Mouse (Mus musculus) bone marrow macrophage, adult 2 months (primary cell): ENCODE results near the gene Myadml2. TPM values are rescaled to one million over a fixed set of nuclear protein-coding genes. Genes with fewer than 3 reads are reported as not detected.

ENCODE experiments used
- H3K27ac ChIP-seq: 2 replicates; pipeline ENCODE4 v1.5.1; 2012; ENCODE audit warnings: low read depth, low read length; ENCODE audit not compliant: insufficient read depth
- H3K4me1 ChIP-seq: 2 replicates; pipeline ENCODE4 v1.6.1; 2012; ENCODE audit warnings: low read length; ENCODE audit not compliant: control insufficient read depth, insufficient read depth
- H3K4me3 ChIP-seq: 2 replicates; pipeline ENCODE4 v1.5.1; 2012; ENCODE audit warnings: mild to moderate bottlenecking, low read length, moderate library complexity; ENCODE audit not compliant: insufficient read depth
- CTCF ChIP-seq: IDR thresholded peaks from 2 replicates; pipeline ENCODE4 v1.5.1; 2012; ENCODE audit warnings: low read depth, mild to moderate bottlenecking, low read length, moderate library complexity
- POLR2A ChIP-seq: IDR thresholded peaks from 2 replicates; pipeline ENCODE4 v1.6.1; 2012; ENCODE audit warnings: mild to moderate bottlenecking, low read depth, low read length, borderline replicate concordance
- polyA plus RNA-seq: library from polyadenylated mRNA; stranded (reverse); fragments of >200 nt; gene quantifications from 2 replicates; pipeline ENCODE4 v1.2.4, GENCODE M21; 2012; ENCODE audit not compliant: missing spikeins, insufficient read depth, insufficient read length

Gene Myadml2
- polyA plus RNA-seq, 1 experiment: not detected

- TF ChIP-seq CTCF (no peak), POLR2A (no peak)
- H3K4me3 ChIP-seq: peak within 1 kb of the TSS; percentile 43
- H3K27ac ChIP-seq: no peak within 1 kb of the TSS
- no peaks in the 10 kb centered on the region for H3K4me1 ChIP-seq
Observed at GRCm38 (mm10) chr11:120661076-120661460, 13.1 kb upstream of the Myadml2 start, which contains the start of gene Notum. Notum (minus strand) TSS chr11:120661175.

- Histone ChIP-seq H3K27ac (no peak overlapping the region), H3K4me1 (no peaks in the 10 kb centered on the region), H3K4me3 (peak overlapping the region; percentile 43)
- TF ChIP-seq POLR2A (no peak), CTCF (no peak)
Observed at GRCm38 (mm10) chr11:120660301-120661075, 12.5 kb upstream of the Myadml2 start.

DNA sequence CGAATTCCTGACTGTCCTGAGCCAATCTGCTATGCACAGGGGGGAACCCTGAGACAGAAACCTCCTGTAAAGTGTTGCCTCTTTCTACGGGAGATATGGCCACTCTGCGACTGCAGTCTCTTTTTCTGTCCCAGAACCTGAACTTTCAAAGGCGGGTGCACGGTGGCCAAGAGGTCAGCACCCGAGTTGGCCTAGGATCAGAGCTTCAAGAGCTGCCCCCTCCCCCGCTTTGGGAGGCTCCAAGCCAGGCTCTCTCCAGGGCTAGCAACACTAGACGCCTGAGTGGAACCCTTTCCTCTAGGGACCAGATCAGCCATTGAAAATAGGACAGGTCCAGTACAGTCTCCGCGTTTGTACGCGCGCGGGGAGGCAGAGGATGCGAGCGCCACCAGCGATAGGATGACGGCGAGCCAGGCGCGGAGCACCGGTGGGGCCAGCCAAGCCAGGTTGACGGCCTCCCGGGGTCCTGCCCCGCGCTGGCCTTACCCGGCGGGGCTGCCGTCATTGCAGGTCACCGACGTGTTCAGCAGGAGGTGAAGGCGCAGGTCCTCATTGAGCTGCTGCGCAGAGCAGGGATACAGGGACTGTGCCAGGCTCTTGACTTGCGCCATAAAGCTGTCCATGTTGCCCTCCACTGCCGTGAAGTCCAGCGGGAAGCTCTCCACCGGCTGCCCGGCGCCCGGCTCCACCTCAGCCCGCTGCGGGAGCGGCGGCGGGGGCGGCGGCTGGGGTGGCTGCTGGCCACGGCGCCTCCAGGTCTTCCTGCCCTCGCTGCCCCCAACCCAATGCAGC is 11.7 kb upstream of the Myadml2 start:
- TF ChIP-seq POLR2A (no peak), CTCF (no peak)
- Histone ChIP-seq H3K27ac (no peak overlapping the region), H3K4me3 (peak overlapping the region; percentile 43), H3K4me1 (no peaks in the 10 kb centered on the region)

GRCm38 (mm10) chr11:120658876-120659410 is 11.0 kb upstream of the Myadml2 start:
- H3K4me3 ChIP-seq: no peak overlapping the region
- H3K4me1 ChIP-seq: no peaks in the 10 kb centered on the region
- TF ChIP-seq POLR2A: no peak
- peak; percentile 97 for TF ChIP-seq CTCF
- H3K27ac ChIP-seq: no peak overlapping the region

DNA sequence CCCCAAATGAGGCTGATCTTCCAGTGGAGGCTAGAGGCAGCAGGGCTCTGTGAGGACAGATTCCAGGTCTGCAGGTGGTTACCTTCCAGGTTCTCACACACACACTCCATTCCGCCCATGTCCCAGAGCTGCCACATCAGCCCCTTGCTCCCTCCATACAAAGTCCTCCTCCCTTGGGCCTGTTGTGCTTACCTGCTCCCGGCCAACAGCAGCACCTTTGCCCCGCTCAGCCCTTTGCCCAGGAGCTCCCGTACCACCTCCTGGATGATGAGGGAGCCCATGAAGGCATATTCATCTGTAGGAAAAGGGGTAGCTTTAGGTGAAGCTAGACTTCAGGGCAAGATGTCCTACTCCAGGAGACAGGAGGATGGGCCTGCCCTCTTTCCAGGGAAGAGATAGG is 9.3 kb upstream of the Myadml2 start:
- no peak overlapping the region for H3K27ac ChIP-seq
- no peak for TF ChIP-seq POLR2A
- TF ChIP-seq CTCF: no peak
- H3K4me1 ChIP-seq: no peaks in the 10 kb centered on the region
- H3K4me3 ChIP-seq: no peak overlapping the region

GRCm38 (mm10) chr11:120654741-120655140 is 6.8 kb upstream of the Myadml2 start:
- TF ChIP-seq CTCF (no peak), POLR2A (no peak)
- Histone ChIP-seq H3K4me3 (no peak overlapping the region), H3K4me1 (no peaks in the 10 kb centered on the region), H3K27ac (no peak overlapping the region)

- no peak for TF ChIP-seq CTCF
- no peak for TF ChIP-seq POLR2A
Observed at GRCm38 (mm10) chr11:120651872-120652271, 3.9 kb upstream of the Myadml2 start.

GRCm38 (mm10) chr11:120647047-120647830 is 719 bp downstream of the Myadml2 start:
- Histone ChIP-seq H3K4me3 (peak overlapping the region; percentile 44; the same call in 1 of the 2 replicates), H3K4me1 (peaks cover 33% of the 10 kb centered on the region), H3K27ac (peak overlapping the region; percentile 36)
- no peak for TF ChIP-seq POLR2A
- no peak for TF ChIP-seq CTCF

More at GRCm38 (mm10) chr11:120651872-120652271, 3.9 kb upstream of the Myadml2 start:
- H3K4me1 ChIP-seq: peaks cover 20% of the 10 kb centered on the region
- no peak overlapping the region for H3K27ac ChIP-seq
- no peak overlapping the region for H3K4me3 ChIP-seq

DNA sequence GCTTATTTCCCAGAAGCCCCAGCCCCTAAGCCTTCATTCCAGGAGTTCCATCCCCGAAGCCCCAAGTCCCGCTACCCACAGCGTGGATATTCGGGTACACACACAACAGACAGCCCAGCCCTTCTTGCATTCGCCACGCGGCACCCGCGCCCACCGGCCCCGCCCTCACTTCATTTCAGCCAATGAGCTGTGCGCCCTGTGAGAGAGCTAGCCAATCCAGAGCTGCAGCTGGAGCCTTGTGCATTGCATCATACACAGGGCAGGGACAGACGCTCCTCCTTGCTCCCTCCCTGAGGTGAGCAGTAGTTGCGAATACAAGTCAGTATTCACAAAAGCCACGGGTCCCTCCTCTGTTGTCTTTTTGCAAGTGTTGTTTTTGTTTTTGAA is 4.4 kb downstream of the Myadml2 start, which contains the start of gene Pycr1:
Gene Pycr1 (minus strand): TSS at position 169 of the 387 bp plus-strand sequence.
- H3K27ac ChIP-seq: no peak within 1 kb of the TSS
- TF ChIP-seq CTCF (no peak), POLR2A (no peak)
- H3K4me3 ChIP-seq: peak within 1 kb of the TSS; percentile 64
- peaks cover 31% of the 10 kb centered on the region for H3K4me1 ChIP-seq
